Mouse (Mus musculus): ENCODE results near the gene Naaladl2.
"Not testable (repeated sequence)": the region's sequence is repeated elsewhere in the genome, so short reads cannot be mapped to it uniquely, and the experiment has no call there.

Naaladl2 gene

DNA sequence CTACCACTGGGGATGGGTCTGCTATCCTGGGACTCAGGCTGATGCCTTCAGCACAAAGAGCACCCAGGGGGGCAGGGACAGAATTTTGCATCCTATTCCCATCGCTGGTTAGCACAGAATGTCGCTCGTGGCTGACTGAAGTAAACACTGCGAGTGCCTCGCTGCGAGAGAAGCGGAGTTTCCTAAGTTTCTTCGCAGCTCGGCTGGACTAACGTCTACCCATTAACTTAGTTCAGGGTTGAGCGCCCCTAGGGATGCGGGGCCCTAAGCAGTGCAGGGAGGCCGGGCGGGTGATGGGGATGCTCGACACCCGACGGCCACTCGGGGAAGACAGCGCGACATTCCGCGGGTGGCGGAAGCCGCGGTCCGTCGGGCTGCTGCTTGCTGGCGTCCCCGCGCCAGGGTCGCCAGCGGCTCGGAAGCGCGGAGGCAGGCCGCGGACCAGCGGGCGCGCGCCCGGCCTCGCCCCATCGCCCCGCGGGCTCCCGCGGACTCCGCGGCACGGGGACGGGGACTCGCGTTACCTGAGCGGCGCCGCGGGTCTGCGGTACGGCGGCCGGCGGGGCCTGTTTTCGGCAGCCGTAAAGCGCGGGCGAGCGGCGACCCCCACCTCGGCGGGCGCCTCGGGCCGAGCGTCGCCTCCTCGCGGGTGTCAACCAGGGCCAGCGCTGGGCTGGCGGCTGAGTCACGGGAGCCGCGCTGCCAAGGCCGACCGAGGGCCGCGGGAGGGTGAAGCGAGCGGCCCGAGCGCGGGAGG lies at the start of gene Naaladl2:
Gene Naaladl2, minus strand, starts transcription at position 707 of the 757 bp plus-strand sequence.
- peak; percentile 57 for DNase-seq (ENCODE audit: low spot score)

DNA sequence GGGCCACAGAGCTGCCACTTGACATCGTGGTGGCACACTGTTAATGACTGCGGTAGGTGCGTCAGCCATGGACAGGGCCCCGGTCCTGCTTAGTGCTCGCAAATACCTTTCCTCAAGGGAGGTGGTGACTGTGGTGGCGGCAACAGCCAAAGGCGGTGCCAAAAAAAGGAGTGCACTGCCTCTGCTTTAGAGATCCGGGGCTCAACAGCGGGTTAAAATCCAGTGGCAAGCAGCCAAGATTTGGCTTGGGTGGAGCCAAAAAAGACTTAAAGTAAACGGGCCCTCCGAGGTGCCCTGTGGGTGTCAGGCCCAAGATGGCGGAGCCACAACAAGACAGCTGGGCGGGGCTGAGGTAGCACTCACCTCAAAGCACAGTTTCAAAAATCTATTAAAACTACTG lies 7.7 kb upstream of the Naaladl2 start:
- no peak for DNase-seq (ENCODE audit: low spot score)

DNA sequence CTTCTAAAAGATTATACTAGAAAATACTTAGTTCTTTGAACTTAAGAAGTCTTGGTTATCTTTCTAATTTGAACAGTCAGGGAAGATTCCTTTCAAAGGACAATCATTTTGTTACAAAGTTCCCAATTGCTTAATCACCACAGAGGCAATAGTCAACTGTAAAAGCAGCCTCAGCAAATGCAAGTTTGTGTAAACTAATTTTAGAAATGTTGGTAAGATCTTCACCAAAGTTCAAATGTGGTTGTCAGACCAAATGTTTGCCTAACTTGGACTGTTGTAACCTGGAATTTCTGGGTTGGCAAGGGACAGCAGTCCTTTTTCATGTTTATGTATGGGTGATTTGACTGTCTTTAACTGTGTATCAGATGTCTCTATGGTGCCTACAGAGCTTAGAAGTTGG lies 3.2 kb upstream of the Naaladl2 start:
- no peak for DNase-seq (ENCODE audit: low spot score)

DNA sequence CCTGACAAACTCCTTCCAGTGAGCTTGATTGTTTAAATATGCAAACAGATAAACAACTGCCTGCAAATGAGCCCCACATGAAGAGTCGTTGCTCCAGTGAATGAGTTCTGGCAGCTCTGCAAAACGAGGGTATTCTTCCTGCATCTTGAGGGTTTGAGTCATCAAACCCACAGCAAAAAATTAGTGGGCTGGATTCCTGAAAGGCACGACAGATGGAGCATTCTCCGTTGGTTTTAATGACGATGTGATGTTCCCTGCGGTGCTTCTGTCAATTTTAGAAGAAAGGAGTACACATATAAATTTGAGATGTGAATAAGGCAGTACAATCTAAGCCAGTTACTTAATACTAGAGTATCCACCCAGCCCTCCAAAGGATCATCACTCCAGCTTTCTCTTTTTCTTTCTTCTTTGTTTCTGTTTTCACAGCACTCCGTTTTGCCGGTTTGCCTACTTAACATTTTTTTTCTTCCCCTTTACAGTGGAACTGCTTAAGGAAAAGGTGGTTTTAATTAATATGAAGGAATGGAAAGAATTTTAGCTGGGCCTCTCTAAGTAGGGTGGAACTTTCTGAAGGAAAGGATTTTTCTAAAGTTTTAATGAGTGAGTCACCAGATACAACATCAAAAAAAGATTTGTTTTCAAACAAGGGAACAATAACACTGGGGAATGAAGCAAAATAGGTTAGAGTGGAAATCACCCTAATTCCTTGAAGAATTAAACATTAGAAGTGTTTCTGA lies 1.1 kb upstream of the Naaladl2 start:
- no peak for DNase-seq (ENCODE audit: low spot score)

DNA sequence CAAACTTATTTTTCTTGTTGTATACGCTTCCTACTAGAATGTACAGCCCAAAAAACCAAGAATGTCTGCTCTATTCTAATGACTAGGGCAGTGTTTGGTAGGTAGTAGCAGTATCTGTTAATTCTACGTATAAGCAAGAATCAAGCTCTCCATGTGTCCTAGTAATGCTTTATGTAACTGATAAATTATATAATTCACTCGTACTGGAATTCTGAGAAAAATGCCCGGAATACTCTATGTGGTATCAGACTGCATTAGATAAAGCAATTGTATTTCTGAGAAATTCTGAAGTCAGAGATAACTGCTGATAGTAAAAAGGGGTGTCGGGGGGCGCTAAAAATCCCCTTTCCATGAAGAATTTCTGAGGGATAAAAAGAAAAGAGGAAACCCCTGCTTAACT lies 950 bp downstream of the Naaladl2 start:
- DNase-seq (ENCODE audit: low spot score) = no peak

DNA sequence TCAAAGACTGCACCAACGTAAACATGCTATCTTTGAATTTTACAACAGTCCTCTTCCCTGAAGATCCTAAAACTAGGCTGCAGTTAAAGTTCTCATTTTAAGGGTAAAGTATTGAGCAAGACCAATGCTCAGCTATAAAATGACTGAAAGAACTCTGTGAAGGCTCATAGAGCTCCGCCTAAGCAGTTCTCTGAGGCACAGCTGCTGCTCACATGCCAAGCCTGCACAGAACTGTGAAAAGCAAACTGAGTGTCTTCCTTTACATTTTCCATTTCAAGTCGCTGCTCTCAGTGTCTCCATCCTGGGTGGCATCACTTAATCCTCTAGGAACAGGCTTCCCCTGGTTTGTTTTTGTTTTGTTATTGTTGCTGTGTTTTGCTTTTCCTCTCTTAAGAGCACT lies 12.2 kb downstream of the Naaladl2 start:
- DNase-seq (ENCODE audit: low spot score) = no peak

DNA sequence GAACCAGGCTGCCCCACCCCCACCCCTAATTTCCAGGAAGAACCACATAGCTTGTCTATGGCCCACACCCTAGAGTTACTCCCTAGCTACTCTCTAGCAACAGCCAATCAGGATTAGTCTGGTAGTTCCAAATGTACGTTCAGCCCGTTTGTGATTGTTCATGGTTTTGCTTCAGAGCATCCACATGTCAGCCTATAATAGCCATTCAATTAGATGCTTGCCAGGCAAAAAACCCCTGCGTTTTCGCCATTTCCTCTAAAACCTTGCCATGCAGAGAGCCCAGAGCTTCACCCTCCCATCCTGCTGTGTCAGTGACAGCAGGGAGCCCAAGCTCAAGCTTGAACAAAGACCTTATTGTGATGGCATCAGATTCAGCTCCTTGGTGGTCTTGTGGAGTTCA lies 16.2 kb downstream of the Naaladl2 start:
- no peak for DNase-seq (ENCODE audit: low spot score)

DNA sequence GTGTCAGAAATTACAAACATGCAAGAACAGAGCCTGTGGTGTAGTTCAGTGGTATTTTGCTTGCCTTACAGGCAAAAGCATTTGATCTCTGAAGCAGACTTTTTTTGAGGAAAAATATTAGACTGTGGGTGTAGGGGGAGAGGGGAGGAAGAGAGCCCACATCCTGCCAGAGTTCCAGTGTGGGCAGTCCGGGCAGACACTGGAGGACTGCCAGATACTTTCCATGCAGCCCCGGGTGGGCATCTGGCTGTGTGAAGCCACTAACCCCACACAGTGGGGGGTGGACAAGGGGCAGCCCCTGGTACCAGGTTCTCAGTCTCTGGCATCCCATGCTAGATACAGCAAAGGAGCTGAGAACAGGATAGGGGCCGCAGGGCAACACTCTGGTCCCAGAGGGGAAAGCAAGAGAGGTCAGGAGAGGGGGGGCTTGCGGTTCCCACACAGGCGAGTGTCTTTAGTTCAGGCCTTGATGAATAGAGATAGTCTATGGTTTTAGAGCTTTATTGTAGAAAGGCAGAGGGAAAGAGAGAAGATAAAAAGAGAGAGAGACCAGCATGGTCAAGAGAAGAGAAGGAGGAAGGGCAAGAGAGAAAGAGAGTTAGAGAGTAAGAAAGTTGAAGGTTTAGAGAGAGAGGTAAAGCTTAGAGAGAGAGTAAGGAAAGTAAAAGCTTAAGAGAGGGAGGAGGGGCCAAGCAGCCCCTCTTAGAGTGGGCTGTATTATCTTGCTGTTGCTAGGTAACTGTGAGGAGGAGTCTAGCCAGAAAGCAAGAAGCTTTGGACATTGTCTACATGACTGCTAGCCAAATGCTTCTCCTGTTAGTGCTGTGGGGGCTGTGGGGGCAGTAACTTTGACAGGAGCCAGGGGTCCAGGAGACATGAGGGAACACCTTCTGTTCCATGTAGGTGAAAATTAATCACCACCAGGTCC lies 18.9 kb downstream of the Naaladl2 start:
- DNase-seq (ENCODE audit: low spot score) = no peak

DNA sequence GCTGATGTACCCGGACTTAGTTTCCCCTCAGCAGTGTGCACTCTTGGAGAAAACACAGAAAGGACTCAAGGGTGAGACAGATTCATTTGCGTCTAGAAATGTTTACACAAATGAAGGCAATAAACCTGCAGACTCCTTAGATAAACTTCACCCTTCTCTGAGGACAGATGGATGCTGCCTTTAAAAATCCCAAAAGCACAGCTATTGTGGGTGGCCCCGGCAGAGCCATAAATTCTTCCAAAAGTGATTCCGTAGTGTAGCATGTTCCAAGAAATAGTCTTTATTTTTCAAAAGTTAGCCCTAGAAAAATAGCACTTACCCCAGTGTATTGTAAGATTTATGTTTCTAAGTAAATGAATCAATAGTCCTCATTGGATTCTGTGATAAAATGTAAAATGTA lies 31.0 kb downstream of the Naaladl2 start:
- no peak for DNase-seq (ENCODE audit: low spot score)

DNA sequence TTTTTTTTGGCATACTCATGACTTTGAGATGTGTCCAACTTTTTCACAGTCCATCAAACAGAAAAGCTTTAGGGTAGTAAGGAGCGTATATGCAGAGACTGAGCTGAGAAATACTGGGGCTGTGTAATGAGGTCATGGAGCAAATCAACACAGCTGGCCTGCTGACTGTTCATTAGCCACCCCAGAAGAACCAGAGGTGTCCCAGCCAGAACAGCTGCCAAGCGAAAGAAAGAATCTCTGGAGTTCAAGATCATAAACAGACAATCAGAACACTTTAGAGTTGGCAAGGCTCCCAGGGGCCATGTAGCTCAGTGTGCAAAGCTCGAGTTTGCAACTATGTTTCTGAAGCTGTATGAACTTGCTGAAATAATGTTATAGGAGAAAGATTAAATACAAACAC lies 35.1 kb downstream of the Naaladl2 start:
- DNase-seq (ENCODE audit: low spot score) = no peak

DNA sequence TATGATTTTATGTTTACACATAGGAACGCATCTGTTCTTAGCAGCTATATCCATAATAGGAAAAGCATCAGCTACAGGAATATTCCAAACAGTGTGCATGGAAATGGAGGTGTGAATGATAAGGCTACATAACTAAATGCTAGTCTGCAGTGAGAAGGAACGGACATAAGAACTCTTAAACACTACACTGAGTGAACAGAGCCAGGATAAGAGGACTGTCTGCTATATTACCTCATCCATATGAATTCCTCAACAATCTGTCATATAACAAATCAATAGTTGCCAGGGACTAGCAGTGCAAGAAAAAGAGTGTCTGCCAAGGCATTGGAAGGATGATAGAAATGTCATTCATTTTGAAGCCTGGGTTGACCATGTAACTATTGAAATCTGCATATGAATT lies 51.1 kb downstream of the Naaladl2 start:
- DNase-seq (ENCODE audit: low spot score) = no peak

DNA sequence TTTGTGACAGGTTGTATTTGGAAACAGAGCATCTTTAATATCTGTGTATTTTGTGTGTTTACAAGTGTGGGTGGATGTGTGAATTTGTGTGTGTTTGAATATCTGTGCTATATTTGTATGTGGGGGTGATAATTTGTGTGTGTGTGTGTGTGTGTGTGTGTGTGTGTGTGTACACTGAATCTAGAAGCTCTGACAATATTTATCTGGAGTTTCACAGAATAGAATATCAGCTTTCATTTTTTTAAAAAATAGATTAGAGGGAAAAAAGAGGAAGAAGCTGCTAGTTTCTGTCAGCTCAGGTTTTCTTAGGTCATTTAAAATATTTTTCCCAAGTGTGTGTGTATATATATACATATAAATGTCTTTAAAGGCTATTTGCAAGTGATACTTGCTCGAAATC lies 68.3 kb downstream of the Naaladl2 start:
- no peak for DNase-seq (ENCODE audit: low spot score)

DNA sequence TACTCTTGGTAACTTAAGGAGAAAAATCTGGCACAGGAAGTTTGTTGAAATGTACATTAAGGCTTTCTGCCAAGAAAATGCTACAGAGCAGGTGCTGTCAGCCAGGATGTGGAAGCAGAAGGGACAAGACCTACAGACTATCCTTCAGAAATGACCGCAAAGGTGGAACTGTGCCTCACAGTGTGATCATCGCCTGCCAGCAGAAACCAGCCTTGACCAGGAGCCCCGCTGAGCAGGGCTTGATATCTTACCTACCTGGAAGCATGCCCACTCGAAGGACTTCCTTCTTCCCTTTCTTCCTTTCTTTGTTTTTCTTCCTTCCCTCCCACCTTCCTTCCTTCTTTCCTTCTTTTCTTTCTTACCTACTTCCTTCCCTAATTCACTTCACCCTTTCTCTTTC lies 69.8 kb downstream of the Naaladl2 start:
- DNase-seq (ENCODE audit: low spot score) = no peak

DNA sequence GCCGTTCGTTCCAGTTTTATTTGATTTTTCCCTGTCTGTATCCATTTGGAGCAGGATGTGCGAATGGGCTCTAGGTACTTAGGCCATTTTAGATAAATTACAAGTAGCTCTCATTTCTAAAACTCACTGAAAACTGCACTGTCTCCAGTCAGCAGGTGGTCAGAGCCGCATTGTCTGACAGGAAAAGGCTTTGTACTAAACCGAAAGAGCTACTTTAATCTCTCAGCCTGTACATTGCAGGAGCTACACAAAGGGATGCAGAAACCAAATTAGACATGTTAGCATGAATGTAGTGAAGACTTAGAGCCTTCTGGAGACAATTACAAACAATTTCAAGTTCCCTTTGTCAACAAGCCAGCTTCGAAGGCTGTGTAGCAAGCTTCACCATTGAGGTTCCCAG lies 70.2 kb downstream of the Naaladl2 start:
- DNase-seq (ENCODE audit: low spot score) = no peak

DNA sequence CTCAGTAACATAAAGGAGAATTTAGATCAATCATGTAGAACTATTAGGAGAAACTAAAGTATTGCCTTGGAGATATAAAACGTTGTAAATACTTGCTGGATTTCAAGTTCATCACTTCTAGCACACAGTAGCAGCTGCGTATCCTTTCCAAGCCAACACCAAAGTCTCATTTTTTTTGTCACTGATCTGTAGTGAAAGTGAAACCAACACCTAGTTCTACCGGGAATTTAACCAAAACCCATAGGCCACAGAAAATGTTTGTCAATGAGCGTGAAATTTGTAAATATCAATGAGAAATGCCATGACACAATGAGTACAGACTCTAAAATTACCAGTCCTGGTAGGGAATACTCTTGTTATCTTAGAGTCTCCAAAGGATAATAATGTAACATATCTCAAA lies 80.8 kb downstream of the Naaladl2 start:
- no peak for DNase-seq (ENCODE audit: low spot score)

DNA sequence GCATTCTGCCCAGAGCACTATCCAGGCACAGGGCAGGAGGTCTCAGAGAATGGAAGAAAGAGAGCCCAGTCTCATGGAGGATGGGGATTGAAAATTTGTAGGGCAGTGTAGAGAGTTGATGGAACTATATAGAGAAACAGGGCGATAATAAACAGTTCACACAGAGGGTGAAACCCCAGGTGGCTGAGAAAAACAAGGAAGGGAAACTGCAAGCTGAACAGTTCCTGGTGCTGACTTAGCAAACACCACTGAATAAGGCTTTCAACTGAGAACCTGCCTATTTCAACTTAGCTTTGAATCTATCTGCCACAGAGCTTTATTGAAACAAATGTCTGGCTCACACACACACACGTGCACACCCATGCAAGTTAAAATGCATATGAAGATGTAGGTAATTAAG lies 91.1 kb downstream of the Naaladl2 start:
- no peak for DNase-seq (ENCODE audit: low spot score)

DNA sequence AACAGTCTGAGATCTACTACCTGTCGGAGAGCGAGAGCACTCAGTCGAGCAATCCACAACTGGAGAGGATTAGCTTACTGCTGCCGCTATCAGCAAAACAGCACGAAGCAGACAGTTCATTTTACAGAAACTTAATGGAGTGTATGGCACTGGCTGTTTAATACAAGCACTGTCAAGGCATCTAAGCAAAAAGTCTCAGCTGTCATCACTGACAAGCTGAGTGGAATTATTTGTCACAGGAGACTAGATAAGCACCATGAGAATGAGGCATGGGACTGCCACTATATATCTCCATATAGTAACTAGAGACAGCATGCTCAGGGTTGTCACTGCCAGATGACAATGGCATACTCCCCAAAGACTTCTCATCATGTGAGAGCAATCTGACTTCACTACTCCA lies 124.1 kb downstream of the Naaladl2 start:
- no peak for DNase-seq (ENCODE audit: low spot score)

DNA sequence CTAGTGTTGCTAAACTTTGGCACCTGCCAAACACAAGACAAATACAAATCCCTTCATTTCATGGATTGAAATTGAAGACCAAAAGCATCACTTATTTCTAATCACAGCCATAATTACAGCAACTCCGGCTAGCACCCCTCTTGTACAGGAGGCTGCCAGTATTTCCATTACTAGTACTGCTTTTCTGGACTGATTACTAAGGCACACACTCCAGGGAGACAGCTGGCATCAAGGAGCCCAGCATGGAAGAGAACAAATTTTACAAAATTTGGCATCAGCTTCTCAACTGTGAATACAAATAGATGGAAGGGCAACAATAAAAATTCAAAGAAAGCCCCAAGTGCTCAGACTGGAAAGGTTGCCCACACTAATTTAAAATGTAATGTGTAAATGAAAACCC lies 133.3 kb downstream of the Naaladl2 start:
- no peak for DNase-seq (ENCODE audit: low spot score)

DNA sequence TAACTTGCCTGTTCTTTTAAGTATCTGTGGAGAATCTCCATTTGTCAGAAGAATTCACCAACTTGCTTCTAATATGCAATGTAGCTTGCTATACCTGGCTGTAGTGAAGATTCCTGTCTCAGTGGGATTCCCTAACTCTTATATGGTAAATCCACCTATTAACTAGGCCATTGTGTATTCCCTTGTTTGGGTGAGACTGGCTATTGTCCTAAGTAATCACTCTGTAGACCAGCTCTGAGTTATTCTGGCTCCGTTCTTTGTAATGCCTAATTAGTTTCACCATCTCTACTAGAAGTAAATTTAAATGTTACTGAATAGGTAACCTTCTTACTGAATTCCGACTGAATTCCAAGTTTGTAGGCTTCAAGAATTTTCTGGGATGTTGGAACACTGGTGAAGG lies 137.3 kb downstream of the Naaladl2 start:
- DNase-seq (ENCODE audit: low spot score) = not testable (repeated sequence)

DNA sequence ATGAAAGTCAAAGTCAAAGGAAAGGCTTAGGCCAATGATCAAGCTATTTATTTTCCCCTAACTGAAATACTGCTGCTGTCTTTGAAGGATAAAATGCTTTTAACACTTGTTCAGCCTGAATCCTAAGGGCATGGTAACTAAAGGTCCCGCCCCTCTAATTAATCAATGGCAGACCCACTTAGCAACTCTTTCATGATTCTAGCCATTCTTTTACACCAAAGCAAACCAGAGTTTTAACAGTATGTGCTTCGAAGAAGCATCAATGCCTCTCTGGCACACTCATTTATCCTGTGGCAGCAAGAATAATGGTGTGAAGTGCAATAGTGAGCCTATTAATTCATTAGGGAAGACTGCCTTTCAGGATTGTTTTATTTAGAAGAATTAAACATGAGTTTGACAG lies 151.5 kb downstream of the Naaladl2 start:
- DNase-seq (ENCODE audit: low spot score) = no peak

DNA sequence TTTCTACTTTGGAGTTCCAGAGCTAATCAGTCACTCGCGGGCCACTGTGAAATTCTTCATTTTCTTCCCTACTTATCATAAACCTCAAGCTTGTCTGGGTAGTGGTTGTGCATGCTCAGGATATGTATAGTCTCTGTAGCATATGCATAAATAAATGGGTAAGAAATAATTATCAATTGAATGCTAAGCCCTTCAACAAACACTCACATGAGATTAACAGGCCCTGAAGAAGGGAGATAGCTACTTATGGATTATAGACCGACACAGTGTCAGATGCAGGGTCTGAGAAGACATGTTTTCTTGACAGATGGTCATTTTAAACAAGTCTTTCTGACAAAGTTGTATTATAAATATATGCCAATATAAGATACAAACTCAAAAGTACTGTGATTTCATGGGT lies 152.0 kb downstream of the Naaladl2 start:
- no peak for DNase-seq (ENCODE audit: low spot score)

DNA sequence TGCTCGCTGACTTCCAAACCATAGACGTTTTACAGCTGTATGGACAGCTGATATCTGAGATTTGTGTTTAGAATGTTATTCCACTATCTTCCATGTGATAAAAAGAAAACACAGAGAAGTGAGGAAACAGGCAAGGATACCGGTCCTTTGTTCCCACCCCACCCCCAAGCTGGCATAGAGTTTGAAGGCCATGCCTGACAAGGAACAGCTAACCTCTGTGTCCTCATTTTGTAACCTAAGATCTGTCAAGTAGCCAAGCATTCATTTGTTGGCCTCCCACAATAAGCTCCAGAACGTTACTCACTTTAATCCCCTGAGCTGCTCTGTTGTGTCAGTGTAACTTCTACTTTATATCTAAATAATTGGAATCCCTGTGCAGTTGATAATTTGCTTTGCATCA lies 161.9 kb downstream of the Naaladl2 start:
- no peak for DNase-seq (ENCODE audit: low spot score)

DNA sequence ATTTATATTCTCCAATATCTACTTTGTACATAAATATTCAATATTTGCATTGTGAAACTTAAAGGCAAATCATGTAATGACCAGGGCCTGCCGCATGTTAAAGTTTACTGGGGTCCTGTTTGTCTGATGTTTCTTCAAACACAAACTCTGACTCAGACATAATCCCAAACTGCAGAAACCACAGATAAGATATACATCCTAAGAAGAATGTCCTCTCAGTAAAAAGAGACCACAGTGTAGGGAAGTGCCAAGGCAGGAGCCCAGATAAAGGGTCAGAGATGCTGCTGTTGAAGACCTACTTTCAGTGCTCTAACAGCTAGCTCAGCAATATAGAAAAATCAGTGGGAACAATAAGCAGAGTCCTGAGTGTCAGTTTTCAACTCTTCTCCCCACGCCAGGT lies 201.9 kb downstream of the Naaladl2 start:
- no peak for DNase-seq (ENCODE audit: low spot score)

Data from ovary, postnatal 14 days (tissue).